Mouse (Mus musculus) urinary bladder, postnatal 10 days (tissue): Measurements from ENCODE around the gene Selenom.

ENCODE experiments used
- DNase-seq: peaks from one replicate; pipeline ENCODE4 v3.0.0; 2022; ENCODE audit warnings: low spot score

Selenom gene

DNA sequence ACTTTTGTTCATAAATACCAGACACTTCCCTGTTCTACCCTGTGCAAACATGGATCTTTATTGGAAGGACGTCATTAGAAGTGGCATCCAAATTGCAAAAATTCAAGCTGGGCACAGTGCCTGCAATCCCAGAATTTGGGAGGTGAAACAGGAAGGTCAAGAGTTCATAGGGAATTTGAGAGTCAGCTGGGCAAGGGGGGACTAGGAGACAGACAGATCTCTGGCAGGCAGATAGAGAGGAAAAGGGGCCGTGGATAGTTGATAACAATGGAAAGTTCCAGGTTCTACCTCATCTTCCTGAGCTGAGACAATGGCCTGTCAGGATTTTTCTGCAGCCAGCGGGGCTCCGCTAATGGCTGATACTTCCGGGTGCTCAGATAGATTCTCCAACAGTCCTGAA is 35.3 kb downstream of the Selenom start:
- no peak for DNase-seq

DNA sequence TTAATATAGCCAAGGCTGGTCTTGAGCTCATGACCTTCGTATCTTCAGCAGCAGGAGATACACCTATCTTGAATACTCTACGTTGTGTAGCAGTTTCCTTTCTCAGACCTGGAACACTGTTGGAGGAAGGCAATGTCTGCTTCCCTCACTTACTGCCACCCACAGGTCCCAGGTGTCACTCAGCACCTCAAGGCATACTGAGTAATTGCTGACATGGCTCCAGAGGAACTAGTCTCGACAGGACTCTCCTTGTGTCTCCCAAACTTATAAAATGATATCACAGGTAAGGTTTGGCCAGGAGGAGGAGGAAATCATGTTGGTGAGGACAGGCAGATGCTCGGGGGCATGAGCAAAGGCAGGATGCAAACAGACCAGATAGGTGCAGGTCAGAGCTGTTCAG is 40.5 kb downstream of the Selenom start:
- no peak for DNase-seq

DNA sequence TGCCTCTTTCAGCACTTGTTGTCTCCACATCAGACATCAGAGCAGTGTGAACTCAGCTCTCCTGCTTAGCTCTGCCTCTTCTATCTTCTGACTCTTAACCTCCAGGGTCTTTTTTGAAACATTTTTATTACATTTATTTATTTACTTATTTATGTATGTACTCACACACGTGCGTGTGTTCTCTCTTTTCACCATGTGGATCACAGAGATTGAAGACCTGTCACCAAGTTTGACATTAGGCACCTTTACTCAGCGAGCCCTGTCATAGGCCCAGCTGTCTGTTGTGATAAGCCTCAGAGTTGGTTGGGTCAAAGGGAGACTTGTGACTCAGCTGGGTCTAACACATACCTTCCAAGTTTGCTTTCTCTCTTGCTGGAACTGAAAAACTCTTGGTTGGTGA is 43.4 kb downstream of the Selenom start:
- DNase-seq, result no peak

DNA sequence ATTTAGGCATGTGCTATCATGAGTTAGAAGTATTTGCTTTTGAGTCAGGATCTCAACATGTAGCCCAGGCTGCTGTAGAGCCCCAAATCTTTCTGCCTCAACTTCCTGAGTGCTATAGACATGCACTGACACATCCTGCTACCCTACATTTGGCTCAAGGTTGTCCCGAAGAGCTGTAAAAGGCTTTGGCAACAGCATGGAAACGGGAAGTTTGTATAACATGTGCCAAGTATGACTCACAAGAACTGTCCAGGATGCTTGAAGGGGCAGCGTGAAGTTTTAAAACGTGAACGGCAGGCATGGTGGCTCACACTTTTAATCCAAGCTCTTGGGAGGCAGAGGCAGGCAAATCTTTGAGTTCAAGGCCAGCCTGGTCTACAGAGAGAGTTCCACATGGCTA is 45.7 kb downstream of the Selenom start:
- no peak for DNase-seq

DNA sequence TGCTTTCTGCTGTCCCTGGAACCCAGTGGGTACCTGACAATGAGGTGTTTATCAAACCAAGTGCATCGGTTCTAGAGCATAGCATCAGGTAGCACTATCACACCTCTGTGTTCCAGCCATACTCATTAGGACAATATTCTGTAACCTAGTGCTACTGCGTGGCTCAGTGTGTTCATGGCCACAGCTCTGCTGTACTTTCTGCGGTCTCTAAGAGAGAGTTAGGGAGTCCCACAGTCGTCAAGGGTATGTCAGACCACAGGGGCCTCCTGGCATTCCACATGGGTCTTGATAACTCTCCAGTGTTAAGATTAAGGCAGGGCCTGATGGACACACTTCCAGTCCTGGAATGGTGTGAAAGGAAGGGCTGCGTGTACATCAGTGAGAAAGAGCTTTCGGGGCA is 49.4 kb downstream of the Selenom start:
- DNase-seq, result no peak

DNA sequence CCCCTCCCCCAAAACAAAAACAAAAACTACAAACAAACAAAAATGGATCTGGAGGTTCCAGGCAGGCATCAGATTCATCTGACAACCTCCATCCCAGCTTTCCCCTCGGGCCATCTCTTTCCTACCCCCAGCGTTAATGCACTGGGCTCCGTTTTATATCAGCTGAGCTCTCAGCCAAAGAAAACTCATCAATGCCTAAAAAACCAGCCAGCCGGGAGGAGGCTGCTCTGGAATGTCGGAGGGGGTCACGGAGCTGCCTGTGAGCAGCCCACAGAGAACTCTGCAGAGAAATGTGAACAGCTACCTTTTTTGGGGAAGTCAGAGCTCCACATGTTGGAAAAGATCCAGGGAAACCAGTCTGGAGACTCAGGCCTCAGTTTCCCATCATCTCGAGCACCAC is 50.0 kb downstream of the Selenom start:
- no peak for DNase-seq

DNA sequence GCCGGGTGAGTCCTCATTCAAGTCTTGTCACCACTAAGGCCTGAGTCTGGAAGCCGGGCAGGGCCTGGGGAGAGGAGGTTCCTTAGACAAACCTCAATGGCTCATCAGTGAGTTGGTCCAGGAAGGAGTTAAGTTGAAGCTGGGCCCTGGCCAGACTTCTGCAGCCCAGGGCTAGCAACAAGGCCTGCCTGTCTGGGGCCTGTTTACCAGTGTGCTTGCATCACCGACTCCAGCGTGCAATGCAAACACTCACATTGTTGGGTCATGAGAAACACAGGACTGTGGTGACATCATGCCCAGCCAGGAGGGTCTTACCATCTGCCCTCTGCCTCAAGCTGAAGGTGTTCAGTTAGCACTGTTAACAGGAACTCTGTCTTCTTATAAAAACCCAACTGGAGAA is 51.5 kb downstream of the Selenom start:
- no peak for DNase-seq
